In genomic region chr2:34897820-34898219, GRCm38 (mm10) we compare ENCODE assay signal across 9 mouse cellular contexts. TPM values are rescaled to one million over a fixed set of nuclear protein-coding genes. Genes with fewer than 3 reads are reported as not detected.
A peak's percentile ranks its signal among the peaks of the same experiment; 100 is the strongest.
DNase-seq lines count a peak whose midpoint lies in the region; ATAC-seq lines count a peak whose summit lies in the region.
"Had no signal": no experiment of that assay in that cellular context is flagged by ENCODE, and none has a peak within 500 bp of the region (broad histone marks: within the 10 kb centered on the region; RNA-seq: fewer than 3 reads in every experiment).

No protein-coding gene starts in this region.

- H3K9ac ChIP-seq in kidney, embryonic 14.5 days (ENCODE audit: low read depth, low read length) = no peak overlapping the region
- H3K9ac ChIP-seq: stomach, embryonic 15.5 days had no signal

- 26% methylated on average over 10 of the region's 10 CpGs for WGBS in kidney, embryonic 14.5 days

- no peak overlapping the region for H3K27ac ChIP-seq in kidney, embryonic 14.5 days (ENCODE audit: low read depth, low read length)
- H3K27ac ChIP-seq: stomach, embryonic 15.5 days had no signal

- H3K36me3 ChIP-seq in kidney, embryonic 14.5 days (ENCODE audit: control insufficient read depth, insufficient read depth, low read length) = peaks cover 49% of the 10 kb centered on the region
- H3K36me3 ChIP-seq: stomach, embryonic 15.5 days had no signal

- no peaks in the 10 kb centered on the region for H3K9me3 ChIP-seq in kidney, embryonic 14.5 days (ENCODE audit: control insufficient read depth, low read length)
- H3K9me3 ChIP-seq: stomach, embryonic 15.5 days had no signal

- H3K4me1 ChIP-seq in kidney, embryonic 14.5 days (ENCODE audit: control insufficient read depth, insufficient read depth, low read length) = 0 out of 2 replicates have a peak, but pooled peaks cover 3% of the 10 kb centered on the region
- H3K4me1 ChIP-seq: stomach, embryonic 15.5 days had no signal

- H3K27me3 ChIP-seq in kidney, embryonic 14.5 days (ENCODE audit: control insufficient read depth, insufficient read depth, low read length) = no peaks in the 10 kb centered on the region
- H3K27me3 ChIP-seq: stomach, embryonic 15.5 days had no signal

- no peak overlapping the region for H3K4me3 ChIP-seq in kidney, embryonic 14.5 days (ENCODE audit: low read length)
- H3K4me3 ChIP-seq: stomach, embryonic 15.5 days had no signal

- no peak overlapping the region for H3K4me2 ChIP-seq in kidney, embryonic 14.5 days (replicated peaks; ENCODE audit: low read depth, low read length)
- H3K4me2 ChIP-seq: stomach, embryonic 15.5 days had no signal

- peak; percentile 50; the same call in 1 of the 2 replicates for ATAC-seq in kidney, embryonic 14.5 days (ENCODE audit: low FRiP score, low TSS enrichment)

- DNase-seq in adrenal gland, postnatal 14 days = peak; percentile 72
- no peak for DNase-seq in adrenal gland, postnatal 4 days (ENCODE audit: low spot score in 2 of 2)
- DNase-seq in A20 (ENCODE audit: low read depth, low spot score) = peak; percentile 59
- peak; percentile 80 for DNase-seq in c-Kit-positive CD71-positive TER-119-negative erythroid progenitor cells, embryonic 14.5 days (ENCODE audit: low read depth)
- peak; percentile 69 to 71 for DNase-seq in lung, postnatal 4 days
- DNase-seq in frontal cortex, postnatal 25 days (ENCODE audit: low spot score in 2 of 2) = no peak
- DNase-seq in layer of hippocampus, adult 9-11 months = no peak

RNA-seq across cellular contexts. Expression of gene Phf19, which starts 16.0 kb away (rescaled TPM):
- 4.3 and 5.0 TPM in 2 replicates for total RNA-seq in adrenal gland, postnatal 14 days (2021)
- 10 to 100 TPM in 1 of 2 experiments, 1 to 10 TPM in 1; 8.3 to 10.4 TPM for total RNA-seq in adrenal gland, postnatal 4 days (2021)
- 29.9 and 35.1 TPM in 2 replicates for polyA plus RNA-seq in kidney, embryonic 14.5 days (2014; fragmentation: Nextera tagmentation; extraction: Ambion mirVana)

RNA-seq across cellular contexts. Expression of gene Psmd5, which starts 23.1 kb away (rescaled TPM):
- total RNA-seq in adrenal gland, postnatal 14 days (2021) = 32.2 and 39.5 TPM in 2 replicates
- 10 to 100 TPM; 41.5 to 41.7 TPM for total RNA-seq in adrenal gland, postnatal 4 days (2021)
- polyA plus RNA-seq in kidney, embryonic 14.5 days (2014; fragmentation: Nextera tagmentation; extraction: Ambion mirVana) = 128 and 157 TPM in 2 replicates

RNA-seq across cellular contexts. Expression of gene Cutal, which starts 23.6 kb away (rescaled TPM):
- 0.38 and 6.5 TPM in 2 replicates for total RNA-seq in adrenal gland, postnatal 14 days (2021)
- total RNA-seq in adrenal gland, postnatal 4 days (2021) = 1 to 10 TPM; 2.4 to 3.0 TPM
- polyA plus RNA-seq in kidney, embryonic 14.5 days (2014; fragmentation: Nextera tagmentation; extraction: Ambion mirVana) = 5.8 TPM in 2 replicates

Comparison
In these comparisons a context has a peak if more than half of its experiments do, and no peak if none do; other contexts are left out.
1. DNase-seq: peak in adrenal gland, postnatal 14 days (single experiment), A20 (single experiment), c-Kit-positive CD71-positive TER-119-negative erythroid progenitor cells, embryonic 14.5 days (single experiment) and lung, postnatal 4 days (2 of 2); none in adrenal gland, postnatal 4 days (0 of 2), frontal cortex, postnatal 25 days (0 of 2) and layer of hippocampus, adult 9-11 months (single experiment).